Mouse (Mus musculus) heart, postnatal 0 days (tissue): ENCODE measurements at regions not wholly inside any gene's neighbourhood (a gene's known extent, or its start where the extent isn't known, plus 50 kb on each side); places are given as distances from the start of the nearest gene placed in this dataset.

Source experiments
- CTCF ChIP-seq: IDR thresholded peaks from 2 replicates; pipeline ENCODE4 v1.5.1; 2016; ENCODE audit warnings: antibody characterized with exemption, control low read depth, low read depth
- EP300 ChIP-seq: IDR thresholded peaks from 2 replicates; pipeline ENCODE4 v1.6.1; 2016; ENCODE audit warnings: antibody characterized with exemption, low read depth

- peak; percentile 84 for TF ChIP-seq CTCF
- no peak for TF ChIP-seq EP300
Measured at GRCm38 (mm10) chr16:88372034-88372433, 82.0 kb upstream of the Grik1 start.
